11 mouse cellular contexts compared by ENCODE assay signal in genomic region chr11:20957766-20958165, GRCm38 (mm10).
DNase-seq lines count a peak whose midpoint lies in the region; ATAC-seq and TF ChIP-seq lines count a peak whose summit lies in the region.
"Had no signal": no experiment of that assay in that cellular context is flagged by ENCODE, and none has a peak within 500 bp of the region (broad histone marks: within the 10 kb centered on the region; RNA-seq: fewer than 3 reads in every experiment).

No protein-coding gene starts in this region.

- DNase-seq in heart, postnatal 14 days, result no peak
- peak; percentile 31 for DNase-seq in lung, postnatal 0 days (ENCODE audit: low spot score)
- no peak for DNase-seq in lung, postnatal 36 days
- DNase-seq in spleen, postnatal 36 days (ENCODE audit: low spot score in 2 of 2), result no peak

- no peak overlapping the region for H3K4me3 ChIP-seq in heart, embryonic 11.5 days (ENCODE audit: low read depth, low read length)
- no peak overlapping the region for H3K4me3 ChIP-seq in lung, postnatal 0 days (ENCODE audit: low read depth, low read length)
- no peak overlapping the region for H3K4me3 ChIP-seq in intestine, embryonic 16.5 days (ENCODE audit: low read length)
- no peak overlapping the region for H3K4me3 ChIP-seq in stomach, embryonic 16.5 days (replicated peaks; ENCODE audit: low read length)
- no peak overlapping the region for H3K4me3 ChIP-seq in forebrain, embryonic 16.5 days (replicated peaks; ENCODE audit: low read length)
- H3K4me3 ChIP-seq: forebrain, embryonic 12.5 days; midbrain, embryonic 12.5 days had no signal

- H3K27me3 ChIP-seq in heart, embryonic 11.5 days (ENCODE audit: control insufficient read depth, insufficient read depth, low read length), result no peaks in the 10 kb centered on the region
- H3K27me3 ChIP-seq in lung, postnatal 0 days (replicated peaks; ENCODE audit: insufficient read depth, low read length), result no peaks in the 10 kb centered on the region
- H3K27me3 ChIP-seq in intestine, embryonic 16.5 days (replicated peaks; ENCODE audit: control insufficient read depth, insufficient read depth, low read length), result no peaks in the 10 kb centered on the region
- no peaks in the 10 kb centered on the region for H3K27me3 ChIP-seq in stomach, embryonic 16.5 days (ENCODE audit: control insufficient read depth, insufficient read depth, low read length)
- no peaks in the 10 kb centered on the region for H3K27me3 ChIP-seq in forebrain, embryonic 16.5 days (replicated peaks; ENCODE audit: control insufficient read depth, insufficient read depth, low read length)
- H3K27me3 ChIP-seq: forebrain, embryonic 12.5 days had no signal

- H3K9ac ChIP-seq in heart, embryonic 11.5 days (ENCODE audit: low read depth, low read length), result peak overlapping the region; percentile 56; the same call in 1 of the 2 replicates
- no peak overlapping the region for H3K9ac ChIP-seq in lung, postnatal 0 days (replicated peaks; ENCODE audit: low read depth)
- H3K9ac ChIP-seq in intestine, embryonic 16.5 days (ENCODE audit: low read depth, low read length), result peak overlapping the region; percentile 8; the same call in 1 of the 2 replicates
- peak overlapping the region; percentile 36; the same call in 1 of the 2 replicates for H3K9ac ChIP-seq in stomach, embryonic 16.5 days (ENCODE audit: low read length)
- no peak overlapping the region for H3K9ac ChIP-seq in forebrain, embryonic 16.5 days (replicated peaks; ENCODE audit: low read depth, low read length)
- H3K9ac ChIP-seq: forebrain, embryonic 12.5 days; midbrain, embryonic 12.5 days had no signal

- no peak for TF ChIP-seq CTCF in lung, postnatal 0 days (IDR thresholded peaks at IDR 0.05)

- H3K36me3 ChIP-seq in heart, embryonic 11.5 days (ENCODE audit: control insufficient read depth, insufficient read depth, low read length), result no peaks in the 10 kb centered on the region
- H3K36me3 ChIP-seq in lung, postnatal 0 days (ENCODE audit: insufficient read depth, low read length), result no peaks in the 10 kb centered on the region
- no peaks in the 10 kb centered on the region for H3K36me3 ChIP-seq in intestine, embryonic 16.5 days (ENCODE audit: control insufficient read depth, insufficient read depth, low read length)
- no peaks in the 10 kb centered on the region for H3K36me3 ChIP-seq in stomach, embryonic 16.5 days (ENCODE audit: control insufficient read depth, insufficient read depth, low read length)
- H3K36me3 ChIP-seq in forebrain, embryonic 16.5 days (ENCODE audit: control insufficient read depth, insufficient read depth), result no peaks in the 10 kb centered on the region
- H3K36me3 ChIP-seq: forebrain, embryonic 12.5 days; midbrain, embryonic 12.5 days had no signal

- H3K4me2 ChIP-seq in heart, embryonic 11.5 days, result no peak overlapping the region
- peak overlapping the region; percentile 28; the same call in 1 of the 2 replicates for H3K4me2 ChIP-seq in lung, postnatal 0 days (replicated peaks; ENCODE audit: low read depth, low read length)
- 0 out of 2 replicates have a peak overlapping the region, but pooled peaks have one; percentile 20 for H3K4me2 ChIP-seq in intestine, embryonic 16.5 days (ENCODE audit: low read depth, low read length)
- H3K4me2 ChIP-seq in stomach, embryonic 16.5 days (ENCODE audit: low read depth, low read length), result peak overlapping the region; percentile 37
- H3K4me2 ChIP-seq in forebrain, embryonic 16.5 days (ENCODE audit: low read length), result no peak overlapping the region
- H3K4me2 ChIP-seq: forebrain, embryonic 12.5 days; midbrain, embryonic 12.5 days had no signal

- peak overlapping the region; percentile 70 for H3K27ac ChIP-seq in heart, embryonic 11.5 days (ENCODE audit: low read depth, low read length)
- H3K27ac ChIP-seq in lung, postnatal 0 days (ENCODE audit: low read length), result peak overlapping the region; percentile 75
- H3K27ac ChIP-seq in intestine, embryonic 16.5 days (ENCODE audit: low read length), result 0 out of 2 replicates have a peak overlapping the region, but pooled peaks have one; percentile 29
- peak overlapping the region; percentile 84 for H3K27ac ChIP-seq in stomach, embryonic 16.5 days (ENCODE audit: low read length)
- H3K27ac ChIP-seq in forebrain, embryonic 16.5 days (ENCODE audit: low read length), result no peak overlapping the region
- H3K27ac ChIP-seq: forebrain, embryonic 12.5 days; midbrain, embryonic 12.5 days had no signal

- intact Hi-C loops in heart, postnatal 14 days (cut with DNase I), result loop anchor here (5.0 kb wide), 1 partner anchor 75 kb away; no protein-coding TSS in a partner anchor

- TF ChIP-seq EP300 in lung, postnatal 0 days (IDR thresholded peaks at IDR 0.05), result no peak

- H3K9me3 ChIP-seq in heart, embryonic 11.5 days (replicated peaks; ENCODE audit: control insufficient read depth, low read length), result no peaks in the 10 kb centered on the region
- no peaks in the 10 kb centered on the region for H3K9me3 ChIP-seq in lung, postnatal 0 days (ENCODE audit: low read length)
- H3K9me3 ChIP-seq in intestine, embryonic 16.5 days (ENCODE audit: control insufficient read depth, low read length), result no peaks in the 10 kb centered on the region
- H3K9me3 ChIP-seq in stomach, embryonic 16.5 days (replicated peaks; ENCODE audit: control insufficient read depth, low read length), result no peaks in the 10 kb centered on the region
- H3K9me3 ChIP-seq in forebrain, embryonic 16.5 days (ENCODE audit: control insufficient read depth, low read length), result no peaks in the 10 kb centered on the region
- H3K9me3 ChIP-seq: forebrain, embryonic 12.5 days; midbrain, embryonic 12.5 days had no signal

- ATAC-seq in heart, embryonic 11.5 days (replicated peaks; ENCODE audit: insufficient number of reproducible peaks, low FRiP score, low TSS enrichment), result 0 out of 2 replicates have a peak, but pooled peaks have one; percentile 16
- ATAC-seq in lung, postnatal 0 days, result peak; percentile 39
- no peak; the same call in 1 of the 2 replicates for ATAC-seq in intestine, embryonic 16.5 days
- peak; percentile 42; the same call in 1 of the 2 replicates for ATAC-seq in stomach, embryonic 16.5 days (ENCODE audit: insufficient read depth, low FRiP score)
- no peak for ATAC-seq in forebrain, embryonic 16.5 days
- ATAC-seq: activated CD4-positive, CD25-positive, alpha-beta regulatory T cell, adult 4 months had no signal

- WGBS in heart, embryonic 11.5 days (ENCODE audit: insufficient replicate concordance), result 24% methylated on average over 2 of the region's 2 CpGs
- 35% methylated on average over 2 of the region's 2 CpGs for WGBS in lung, postnatal 0 days
- 38% methylated on average over 2 of the region's 2 CpGs for WGBS in intestine, embryonic 16.5 days
- 23% methylated on average over 2 of the region's 2 CpGs for WGBS in stomach, embryonic 16.5 days
- 69% methylated on average over 2 of the region's 2 CpGs for WGBS in forebrain, embryonic 16.5 days

- peaks cover 14% of the 10 kb centered on the region for H3K4me1 ChIP-seq in heart, embryonic 11.5 days (ENCODE audit: control insufficient read depth, insufficient read depth, low read length)
- H3K4me1 ChIP-seq in lung, postnatal 0 days (ENCODE audit: insufficient read depth, low read depth, low read length), result peaks cover 20% of the 10 kb centered on the region
- H3K4me1 ChIP-seq in intestine, embryonic 16.5 days (ENCODE audit: control insufficient read depth, insufficient read depth, low read length), result peaks cover 6% of the 10 kb centered on the region
- peaks cover 9% of the 10 kb centered on the region for H3K4me1 ChIP-seq in stomach, embryonic 16.5 days (ENCODE audit: control insufficient read depth, insufficient read depth, low read length)
- no peaks in the 10 kb centered on the region for H3K4me1 ChIP-seq in forebrain, embryonic 16.5 days (replicated peaks; ENCODE audit: control insufficient read depth, insufficient read depth, low read length)
- H3K4me1 ChIP-seq: midbrain, embryonic 12.5 days had no signal

Comparison
In these comparisons a context has a peak if more than half of its experiments do, and no peak if none do; other contexts are left out.
1. ATAC-seq: peak in heart, embryonic 11.5 days (single experiment), lung, postnatal 0 days (single experiment) and stomach, embryonic 16.5 days (single experiment); none in intestine, embryonic 16.5 days (single experiment) and forebrain, embryonic 16.5 days (single experiment).
2. H3K4me2 ChIP-seq: peak in lung, postnatal 0 days (single experiment), intestine, embryonic 16.5 days (single experiment) and stomach, embryonic 16.5 days (single experiment); none in heart, embryonic 11.5 days (single experiment) and forebrain, embryonic 16.5 days (single experiment).
3. H3K9ac ChIP-seq: peak in heart, embryonic 11.5 days (single experiment), intestine, embryonic 16.5 days (single experiment) and stomach, embryonic 16.5 days (single experiment); none in lung, postnatal 0 days (single experiment) and forebrain, embryonic 16.5 days (single experiment).